Mouse (Mus musculus) liver, postnatal 0 days (tissue): ENCODE measurements around the gene Pnpo. TPM values are rescaled to one million over a fixed set of nuclear protein-coding genes. Genes with fewer than 3 reads are reported as not detected.

Source experiments
- ATAC-seq: fragments of 200-750 bp; cut with Nextera tagmentation; 2 replicates; pipeline ENCODE4 v1.8.0; 2017; ENCODE audit warnings: mild to moderate bottlenecking, moderate library complexity
- DNase-seq: peaks from one replicate; pipeline ENCODE4 v3.0.0-alpha.2; 2016
- H3K27ac ChIP-seq: fragments of 300-500 bp; sonication (generic); 2 replicates; pipeline ENCODE4 v1.5.1; 2014; ENCODE audit warnings: antibody characterized with exemption, moderate library complexity, mild to moderate bottlenecking, low read depth
- H3K27me3 ChIP-seq: fragments of 300-500 bp; sonication (generic); 2 replicates; pipeline ENCODE4 v1.6.1; 2014; ENCODE audit warnings: low read length, control low read depth, mixed read lengths; ENCODE audit not compliant: insufficient read depth
- H3K36me3 ChIP-seq: fragments of 300-500 bp; sonication (generic); replicated peaks from 2 replicates; pipeline ENCODE4 v1.6.1; 2014; ENCODE audit warnings: mild to moderate bottlenecking, control low read depth, low read length, moderate library complexity, mixed read lengths; ENCODE audit not compliant: insufficient read depth
- H3K4me1 ChIP-seq: fragments of 300-500 bp; sonication (generic); 2 replicates; pipeline ENCODE4 v1.6.1; 2014; ENCODE audit warnings: antibody characterized with exemption, mild to moderate bottlenecking, control low read depth; ENCODE audit not compliant: insufficient read depth
- H3K4me2 ChIP-seq: fragments of 300-500 bp; sonication (generic); 2 replicates; pipeline ENCODE4 v1.6.1; 2014; ENCODE audit warnings: low read depth, mild to moderate bottlenecking, low read length, moderate library complexity, mixed read lengths
- H3K4me3 ChIP-seq: fragments of 300-500 bp; sonication (generic); 2 replicates; pipeline ENCODE4 v1.5.1; 2014; ENCODE audit warnings: low read depth, low read length
- H3K9ac ChIP-seq: fragments of 300-500 bp; sonication (generic); replicated peaks from 2 replicates; pipeline ENCODE4 v1.6.1; 2014; ENCODE audit warnings: mild to moderate bottlenecking, moderate library complexity
- H3K9me3 ChIP-seq: fragments of 300-500 bp; sonication (generic); 2 replicates; pipeline ENCODE4 v1.6.1; 2016; ENCODE audit warnings: mild to moderate bottlenecking, control low read depth, low read length, mixed read lengths
- CTCF ChIP-seq: sonication (generic); IDR thresholded peaks from 2 replicates; pipeline ENCODE4 v1.5.1; 2016; ENCODE audit warnings: antibody characterized with exemption, low read depth
- EP300 ChIP-seq: IDR thresholded peaks from 2 replicates; pipeline ENCODE4 v1.6.1; 2016; ENCODE audit warnings: antibody characterized with exemption, low read depth, mild to moderate bottlenecking
- WGBS: fragments of 180-500 bp; shearing (Covaris S2); extraction: QIAGEN DNeasy Blood & Tissue Kit; methylation state at CpG from one replicate; pipeline ENCODE4 v1.1.7; 2014; ENCODE audit not compliant: insufficient replicate concordance; 5-methylcytosine and 5-hydroxymethylcytosine counted together
- polyA plus RNA-seq: library from polyadenylated mRNA; unstranded; fragments of >200 nt; fragmentation: Nextera tagmentation; extraction: Ambion mirVana; gene quantifications from 2 replicates; pipeline ENCODE4 v1.2.1, GENCODE M21; 2015

Gene Pnpo
- polyA plus RNA-seq, result 271 and 273 TPM in 2 replicates

DNA sequence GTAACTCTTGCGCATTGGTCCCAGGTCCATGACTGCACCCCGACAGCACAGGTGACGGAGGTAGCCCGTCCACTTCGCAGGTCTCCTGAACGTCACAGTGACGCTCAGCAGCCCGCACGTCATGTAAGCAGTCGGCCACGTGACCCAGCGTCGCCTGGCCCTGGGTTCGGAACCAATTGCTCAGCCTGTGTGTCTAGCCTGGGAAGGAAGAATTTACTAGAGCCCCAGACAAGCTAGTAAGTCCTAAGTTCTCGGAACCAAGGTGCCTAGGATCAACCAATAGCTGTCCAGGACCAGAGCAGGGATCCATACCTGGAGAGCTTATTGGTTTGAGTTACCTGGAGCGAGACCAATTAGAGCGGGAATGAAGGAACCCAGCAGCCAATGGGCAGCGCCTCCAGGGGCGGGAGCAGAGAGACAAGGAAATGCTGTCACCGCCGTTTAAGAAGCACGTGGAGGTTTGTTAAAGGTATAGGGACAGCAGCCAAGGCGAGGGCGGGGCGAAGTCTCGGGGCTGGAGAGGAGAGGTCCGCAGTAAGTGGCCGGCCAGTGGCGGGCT lies at the start of gene Pnpo:
Gene Pnpo, minus strand, starts transcription at position 241 of the 559 bp plus-strand sequence.
- Histone ChIP-seq H3K9ac (peak within 1 kb of the TSS; percentile 84), H3K27ac (peak within 1 kb of the TSS; percentile 97), H3K4me1 (peaks cover 67% of the 10 kb centered on the region), H3K4me3 (peak within 1 kb of the TSS; percentile 71), H3K4me2 (peak within 1 kb of the TSS; percentile 91), H3K9me3 (no peaks in the 10 kb centered on the region), H3K36me3 (peaks cover 33% of the 10 kb centered on the region), H3K27me3 (no peaks in the 10 kb centered on the region)
- TF ChIP-seq CTCF (no peak), EP300 (peak; percentile 71; the same call in 1 of the 2 replicates)
- DNase-seq (peak; percentile 93), ATAC-seq (peak; percentile 89)
- under 1% methylated on average over 29 of the region's 29 CpGs for WGBS

DNA sequence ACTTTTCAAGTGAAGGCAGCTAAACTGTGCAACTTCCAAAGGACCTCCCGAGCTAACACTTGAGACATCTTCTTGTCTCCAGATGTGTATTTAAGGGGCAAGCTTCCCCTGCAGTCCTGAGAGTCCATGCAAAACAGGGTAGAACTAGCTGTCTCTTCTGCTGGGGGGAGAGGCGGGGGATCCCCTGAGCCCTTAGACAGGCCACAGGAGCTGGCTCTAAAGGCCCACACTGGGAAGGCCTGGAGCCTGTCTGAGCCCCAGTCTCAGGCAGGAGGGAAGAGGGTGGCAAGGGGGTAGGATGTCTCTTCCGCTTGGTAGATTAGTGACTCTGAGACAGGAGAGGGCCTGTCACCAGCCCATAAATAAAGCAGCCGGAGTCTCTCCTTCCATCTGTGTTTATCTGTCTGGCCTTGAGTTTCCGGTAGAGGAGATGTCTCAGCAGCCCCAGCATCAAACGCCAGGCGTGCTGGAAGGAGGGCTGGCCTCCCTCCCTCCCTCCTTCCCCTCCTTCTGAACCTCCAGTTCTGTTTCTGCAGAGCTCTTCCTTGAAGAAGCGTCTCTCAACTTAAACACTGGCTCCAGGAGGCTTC lies 49.0 kb upstream of the Pnpo start:
- TF ChIP-seq CTCF, result no peak
- TF ChIP-seq EP300, result no peak
- WGBS, result 32% methylated on average over 8 of the region's 8 CpGs
- peaks cover 14% of the 10 kb centered on the region; the same call in 1 of the 2 replicates for H3K4me1 ChIP-seq
- H3K36me3 ChIP-seq, result no peaks in the 10 kb centered on the region
- H3K27ac ChIP-seq, result no peak overlapping the region
- no peak overlapping the region for H3K4me2 ChIP-seq
- no peak overlapping the region for H3K9ac ChIP-seq
- H3K27me3 ChIP-seq, result peaks cover 21% of the 10 kb centered on the region
- ATAC-seq, result no peak
- no peak for DNase-seq
- H3K4me3 ChIP-seq, result no peak overlapping the region
- no peaks in the 10 kb centered on the region for H3K9me3 ChIP-seq

DNA sequence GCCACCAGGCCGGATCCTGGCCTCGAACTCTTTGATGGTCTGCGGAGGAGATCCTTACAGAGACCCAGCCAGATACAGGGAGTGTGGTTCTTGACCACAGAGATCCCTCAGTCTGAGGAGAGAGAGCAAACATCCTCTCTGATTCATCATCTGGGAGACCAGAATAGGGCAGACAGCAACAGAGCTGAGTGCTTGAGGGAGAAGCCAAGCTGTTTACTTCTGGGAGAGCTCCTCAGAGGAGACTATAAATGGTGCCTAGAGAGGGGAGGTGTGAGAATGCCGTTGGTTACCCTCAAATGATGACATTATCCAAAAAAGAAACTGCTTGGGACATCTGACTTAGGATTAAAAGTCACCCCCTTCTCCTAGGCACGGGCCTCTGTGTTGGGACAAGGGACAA lies 47.7 kb upstream of the Pnpo start:
- 67% methylated on average over 5 of the region's 5 CpGs for WGBS
- peaks cover 13% of the 10 kb centered on the region for H3K4me1 ChIP-seq
- H3K4me3 ChIP-seq, result no peak overlapping the region
- ATAC-seq (no peak), DNase-seq (no peak)
- no peak overlapping the region for H3K9ac ChIP-seq
- peaks cover 26% of the 10 kb centered on the region for H3K27me3 ChIP-seq
- H3K36me3 ChIP-seq, result no peaks in the 10 kb centered on the region
- H3K9me3 ChIP-seq, result no peaks in the 10 kb centered on the region
- no peak overlapping the region for H3K27ac ChIP-seq
- H3K4me2 ChIP-seq, result no peak overlapping the region
- no peak for TF ChIP-seq CTCF
- no peak for TF ChIP-seq EP300

DNA sequence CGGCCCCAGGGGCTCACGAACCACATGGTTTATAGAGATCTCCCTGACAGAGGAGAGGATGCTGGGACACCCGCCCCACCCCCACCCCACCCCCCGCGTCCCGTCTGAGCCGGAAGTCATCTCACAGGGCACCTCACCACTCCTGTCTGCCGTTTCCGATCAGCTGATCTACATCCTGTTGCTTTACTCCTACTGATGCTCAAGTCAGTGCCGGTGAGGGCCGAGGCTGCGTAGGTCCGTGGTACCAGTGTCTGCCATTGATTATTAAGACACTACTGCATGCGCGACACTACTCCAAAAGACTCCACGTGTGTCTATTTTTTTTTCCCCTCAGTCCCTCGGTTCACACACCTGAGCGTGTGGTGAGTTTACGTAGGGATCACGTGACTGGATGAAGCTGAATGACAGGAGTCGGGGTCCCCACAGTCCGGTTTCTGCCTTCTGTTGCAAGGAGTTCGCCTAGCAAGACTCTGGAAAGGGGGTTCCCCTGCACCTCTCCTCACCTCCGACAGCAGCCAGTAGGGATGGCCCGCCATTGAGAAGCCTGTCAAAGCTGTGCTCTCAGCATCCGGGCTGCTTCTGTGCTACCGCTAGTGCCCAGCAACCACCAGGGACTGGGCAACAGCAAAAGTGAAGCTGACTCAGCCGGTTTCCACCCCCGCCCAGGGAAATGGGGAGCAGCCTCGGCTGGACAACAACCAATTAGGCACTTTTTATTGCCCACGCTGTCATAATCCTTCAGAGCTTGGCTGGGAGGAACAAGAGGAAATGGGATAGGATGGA lies 44.3 kb upstream of the Pnpo start:
- TF ChIP-seq CTCF (no peak), EP300 (no peak)
- Histone ChIP-seq H3K9ac (no peak overlapping the region), H3K36me3 (no peaks in the 10 kb centered on the region), H3K9me3 (no peaks in the 10 kb centered on the region), H3K27me3 (0 out of 2 replicates have a peak, but pooled peaks cover 21% of the 10 kb centered on the region), H3K4me1 (peaks cover 13% of the 10 kb centered on the region), H3K4me2 (peak overlapping the region; percentile 56), H3K4me3 (no peak overlapping the region; the same call in 1 of the 2 replicates), H3K27ac (no peak overlapping the region)
- ATAC-seq, result peak; percentile 62
- WGBS, result 8% methylated on average over 25 of the region's 31 CpGs
- DNase-seq, result peak; percentile 41

DNA sequence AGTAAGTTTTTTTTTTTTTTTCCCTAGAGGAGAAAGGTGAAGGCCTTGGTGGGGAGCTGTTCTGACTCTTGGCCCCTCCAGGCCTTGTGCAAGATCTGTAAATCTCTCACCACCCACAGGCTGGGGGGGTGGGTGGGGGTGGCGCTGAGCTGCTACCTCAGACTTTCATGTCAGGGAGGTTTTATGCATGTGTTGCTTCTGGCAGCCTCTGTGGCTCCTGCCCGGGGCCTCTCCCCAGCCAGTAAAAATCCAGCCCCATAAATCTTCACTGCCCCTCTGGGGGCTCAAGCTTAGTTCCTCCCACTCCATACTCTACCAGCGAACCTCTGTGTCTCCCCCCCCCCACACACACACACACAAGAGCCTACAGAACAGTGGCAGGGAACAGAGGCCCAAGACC lies 42.7 kb upstream of the Pnpo start:
- H3K27me3 ChIP-seq, result 0 out of 2 replicates have a peak, but pooled peaks cover 21% of the 10 kb centered on the region
- DNase-seq, result no peak
- H3K9me3 ChIP-seq, result no peaks in the 10 kb centered on the region
- no peak for TF ChIP-seq CTCF
- H3K36me3 ChIP-seq, result no peaks in the 10 kb centered on the region
- ATAC-seq, result no peak
- H3K9ac ChIP-seq, result no peak overlapping the region
- H3K4me2 ChIP-seq, result no peak overlapping the region
- 55% methylated on average over 3 of the region's 3 CpGs for WGBS
- H3K27ac ChIP-seq, result no peak overlapping the region
- peaks cover 11% of the 10 kb centered on the region for H3K4me1 ChIP-seq
- H3K4me3 ChIP-seq, result no peak overlapping the region

DNA sequence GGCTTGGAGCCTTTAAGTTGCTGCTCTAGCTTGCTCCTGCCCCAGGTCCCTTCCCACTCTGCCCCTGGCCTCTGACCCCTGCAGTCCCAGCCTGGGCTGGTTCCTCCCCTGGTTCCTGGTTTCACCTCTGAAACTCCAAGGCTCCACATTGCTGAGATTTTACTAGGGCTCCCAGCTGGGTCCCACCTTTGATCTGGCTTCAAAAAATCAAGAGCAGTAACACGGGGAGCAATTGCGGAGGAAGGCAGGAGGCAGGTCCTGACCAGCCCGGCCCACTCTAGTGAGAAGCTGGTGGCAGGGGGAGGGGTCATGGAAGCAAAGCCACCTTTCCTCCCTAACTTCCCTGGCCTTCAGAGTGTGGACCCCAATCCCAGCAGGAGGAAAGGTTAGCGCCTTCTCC lies 41.1 kb upstream of the Pnpo start:
- Histone ChIP-seq H3K4me3 (no peak overlapping the region), H3K36me3 (no peaks in the 10 kb centered on the region), H3K4me1 (peaks cover 11% of the 10 kb centered on the region), H3K4me2 (no peak overlapping the region), H3K9me3 (no peaks in the 10 kb centered on the region), H3K27me3 (0 out of 2 replicates have a peak, but pooled peaks cover 21% of the 10 kb centered on the region), H3K27ac (no peak overlapping the region), H3K9ac (no peak overlapping the region)
- TF ChIP-seq CTCF, result no peak
- no peak for TF ChIP-seq EP300
- DNase-seq (no peak), ATAC-seq (no peak)
- 53% methylated on average over 4 of the region's 4 CpGs for WGBS
